Mouse (Mus musculus) forebrain, postnatal 0 days (tissue): ENCODE results near the gene Ankrd26. TPM values are rescaled to one million over a fixed set of nuclear protein-coding genes. Genes with fewer than 3 reads are reported as not detected.
A peak's percentile ranks its signal among the peaks of the same experiment; 100 is the strongest.

Experiments
- ATAC-seq: fragments of 200-750 bp; cut with Nextera tagmentation; 2 replicates; pipeline ENCODE4 v1.8.0; 2017; ENCODE audit warnings: mild to moderate bottlenecking, moderate library complexity
- DNase-seq: peaks from one replicate; pipeline ENCODE4 v3.0.0-alpha.2; 2015
- H3K27ac ChIP-seq: fragments of 300-500 bp; sonication (generic); 2 replicates; pipeline ENCODE4 v1.5.1; 2014; ENCODE audit warnings: low read depth, mild to moderate bottlenecking, antibody characterized with exemption, low read length, moderate library complexity, mixed read lengths
- H3K27me3 ChIP-seq: fragments of 300-500 bp; sonication (generic); 2 replicates; pipeline ENCODE4 v1.6.1; 2014; ENCODE audit warnings: mild to moderate bottlenecking, low read length, mixed read lengths; ENCODE audit not compliant: insufficient read depth
- H3K36me3 ChIP-seq: fragments of 300-500 bp; sonication (generic); 2 replicates; pipeline ENCODE4 v1.6.1; 2014; ENCODE audit warnings: mild to moderate bottlenecking, moderate library complexity; ENCODE audit not compliant: insufficient read depth
- H3K4me1 ChIP-seq: fragments of 300-500 bp; sonication (generic); 2 replicates; pipeline ENCODE4 v1.6.1; 2014; ENCODE audit warnings: antibody characterized with exemption; ENCODE audit not compliant: insufficient read depth
- H3K4me2 ChIP-seq: fragments of 300-500 bp; sonication (generic); 2 replicates; pipeline ENCODE4 v1.6.1; 2014; ENCODE audit warnings: low read depth, mild to moderate bottlenecking, moderate library complexity
- H3K4me3 ChIP-seq: fragments of 300-500 bp; sonication (generic); 2 replicates; pipeline ENCODE4 v1.5.1; 2014; ENCODE audit warnings: low read depth, low read length, mixed read lengths
- H3K9ac ChIP-seq: fragments of 300-500 bp; sonication (generic); 2 replicates; pipeline ENCODE4 v1.6.1; 2014; ENCODE audit warnings: mild to moderate bottlenecking
- H3K9me3 ChIP-seq: fragments of 300-500 bp; sonication (generic); 2 replicates; pipeline ENCODE4 v1.6.1; 2016; ENCODE audit warnings: low read length
- CTCF ChIP-seq: sonication (generic); IDR thresholded peaks from 2 replicates; pipeline ENCODE4 v1.5.1; 2016; ENCODE audit warnings: antibody characterized with exemption, control low read depth, low read depth
- WGBS: fragments of 180-500 bp; shearing (Covaris S2); extraction: QIAGEN DNeasy Blood & Tissue Kit; methylation state at CpG from one replicate; pipeline ENCODE4 v1.1.7; 2014; 5-methylcytosine and 5-hydroxymethylcytosine counted together
- polyA plus RNA-seq: library from polyadenylated mRNA; unstranded; fragments of >200 nt; fragmentation: Nextera tagmentation; extraction: Ambion mirVana; gene quantifications from 2 replicates; pipeline ENCODE4 v1.2.1, GENCODE M21; 2015
- total RNA-seq: library from RNA; depleted of rRNA; stranded (reverse); fragments of >200 nt; gene quantifications from 2 replicates; pipeline ENCODE4 v1.2.3, GENCODE M21; 2014; rRNA removed

The Ankrd26 gene
- total RNA-seq (7.0 and 12.4 TPM in 2 replicates), polyA plus RNA-seq (6.6 and 10.9 TPM in 2 replicates)

DNA sequence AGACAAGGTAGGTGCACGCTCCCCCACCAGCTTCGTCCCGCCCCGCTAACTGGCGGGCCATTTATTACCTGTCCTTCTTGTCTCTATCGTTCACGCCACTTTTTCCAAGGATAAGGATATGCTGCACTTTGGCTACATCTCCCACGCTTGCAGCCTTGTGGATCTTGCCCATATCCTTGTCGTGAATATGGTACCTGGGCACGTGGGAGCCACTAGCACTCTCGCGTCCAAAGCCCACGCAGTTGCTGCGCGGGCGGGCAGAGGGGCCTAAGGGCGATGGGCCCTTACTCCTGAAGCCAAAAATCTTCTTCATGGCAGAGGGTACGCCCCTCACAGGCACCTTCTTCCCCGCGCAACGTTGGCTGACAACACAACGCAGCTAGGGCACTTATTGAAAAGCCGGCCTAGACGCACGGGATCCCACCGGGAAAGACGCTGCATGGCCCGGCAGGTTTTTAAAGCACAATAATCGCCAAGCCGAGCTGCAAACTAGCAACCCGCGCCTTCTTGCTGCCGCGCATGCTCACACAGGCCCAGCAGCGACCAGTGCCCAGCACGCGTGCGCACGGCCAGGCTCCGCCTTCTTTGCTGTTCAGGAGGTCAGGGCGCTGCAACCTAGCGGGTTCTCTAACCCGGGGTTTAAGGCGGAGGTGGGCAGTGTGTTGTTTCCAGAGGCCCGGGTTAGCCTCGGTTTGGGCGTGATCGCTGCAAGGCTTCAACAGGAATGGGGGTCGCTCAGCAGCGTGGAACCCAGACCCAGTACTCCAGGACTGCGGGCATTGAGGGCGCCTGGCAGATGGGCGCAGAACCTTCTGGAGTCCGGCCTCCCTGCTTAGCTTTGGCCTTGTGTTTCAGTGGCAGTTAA, at the start of gene Ankrd26:
Ankrd26 (minus strand) TSS at position 482 of the 865 bp plus-strand sequence.
- peak within 1 kb of the TSS; percentile 70 for H3K9ac ChIP-seq
- peak within 1 kb of the TSS; percentile 90 for H3K4me2 ChIP-seq
- DNase-seq (peak; percentile 93), ATAC-seq (peak; percentile 99)
- peaks cover 17% of the 10 kb centered on the region for H3K36me3 ChIP-seq
- peak within 1 kb of the TSS; percentile 74 for H3K4me3 ChIP-seq
- WGBS, result 5% methylated on average over 54 of the region's 54 CpGs
- no peaks in the 10 kb centered on the region for H3K27me3 ChIP-seq
- peak within 1 kb of the TSS; percentile 64 for H3K27ac ChIP-seq
- TF ChIP-seq CTCF, result peak; percentile 24
- H3K4me1 ChIP-seq, result peaks cover 11% of the 10 kb centered on the region; the same call in 1 of the 2 replicates
- H3K9me3 ChIP-seq, result no peaks in the 10 kb centered on the region

DNA sequence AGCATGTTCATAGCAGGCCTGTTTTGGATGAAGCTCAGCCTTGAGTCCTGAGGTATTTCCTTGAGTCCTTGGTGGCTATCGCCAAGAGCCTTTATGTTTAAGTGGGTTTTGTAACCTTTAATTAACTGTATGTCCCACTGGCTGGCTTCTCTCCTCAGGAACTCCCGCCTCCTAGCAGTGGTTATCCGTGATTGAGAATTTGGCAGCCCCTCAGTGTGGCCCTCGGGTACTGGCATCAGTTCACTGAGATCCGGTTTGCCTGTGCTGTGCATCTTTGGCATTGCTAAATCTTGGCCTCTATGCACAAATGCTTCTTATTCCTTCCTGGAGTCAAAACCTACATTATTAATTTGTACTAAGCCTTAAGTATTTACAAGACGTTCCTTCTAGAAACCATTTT, 46.9 kb upstream of the Ankrd26 start:
- no peak overlapping the region for H3K27ac ChIP-seq
- H3K27me3 ChIP-seq, result no peaks in the 10 kb centered on the region
- no peaks in the 10 kb centered on the region for H3K4me1 ChIP-seq
- TF ChIP-seq CTCF, result no peak
- H3K4me3 ChIP-seq, result no peak overlapping the region
- H3K36me3 ChIP-seq, result peaks cover 61% of the 10 kb centered on the region
- ATAC-seq (no peak), DNase-seq (no peak)
- 62% methylated on average over 6 of the region's 6 CpGs for WGBS
- H3K9ac ChIP-seq, result no peak overlapping the region
- no peaks in the 10 kb centered on the region for H3K9me3 ChIP-seq
- no peak overlapping the region for H3K4me2 ChIP-seq

DNA sequence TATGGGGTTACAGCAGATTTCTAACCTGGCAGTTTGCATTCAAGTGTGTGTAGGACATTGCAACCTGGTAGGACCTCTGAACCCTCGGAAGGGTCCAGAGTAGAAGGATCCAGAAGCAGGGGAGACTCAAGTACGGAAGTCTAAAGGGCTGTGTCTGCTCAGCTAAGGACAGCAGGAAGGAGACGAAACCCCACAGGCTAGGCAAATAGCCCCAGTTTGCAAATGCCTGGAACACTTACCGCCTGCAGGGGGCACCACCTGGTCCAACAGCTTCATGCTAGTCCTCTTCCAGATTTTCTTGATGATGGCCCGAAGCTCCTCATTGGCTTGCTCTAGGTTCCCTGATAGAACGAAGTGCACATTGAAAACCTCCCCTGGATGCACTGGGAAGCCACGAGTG, 43.9 kb upstream of the Ankrd26 start:
- peak; percentile 30; the same call in 1 of the 2 replicates for TF ChIP-seq CTCF
- DNase-seq (no peak), ATAC-seq (no peak)
- Histone ChIP-seq H3K9me3 (no peaks in the 10 kb centered on the region), H3K27ac (no peak overlapping the region), H3K4me2 (no peak overlapping the region), H3K36me3 (peaks cover 69% of the 10 kb centered on the region), H3K27me3 (no peaks in the 10 kb centered on the region), H3K4me3 (no peak overlapping the region), H3K9ac (no peak overlapping the region), H3K4me1 (no peaks in the 10 kb centered on the region)
- WGBS, result 71% methylated on average over 7 of the region's 7 CpGs

DNA sequence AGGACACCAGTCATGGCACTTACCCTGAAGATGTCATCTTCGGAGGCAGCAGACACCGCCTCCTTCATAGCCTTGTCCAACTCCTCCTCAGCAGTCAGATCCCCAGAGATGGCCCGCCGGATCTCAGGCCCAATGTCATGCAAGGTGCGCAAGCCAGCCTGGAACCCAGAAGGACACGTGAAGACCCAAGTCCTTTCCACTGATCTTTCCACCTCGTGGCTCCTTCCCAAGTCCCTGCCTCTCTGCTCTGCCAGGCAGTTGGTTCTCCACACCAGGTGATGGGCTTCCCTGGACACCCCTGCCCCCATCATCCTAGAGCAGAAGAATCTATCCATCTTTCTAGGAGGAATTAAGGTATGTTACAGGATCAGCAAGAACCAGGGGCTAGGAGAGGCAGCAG, 41.8 kb upstream of the Ankrd26 start:
- TF ChIP-seq CTCF, result no peak
- Histone ChIP-seq H3K4me1 (no peaks in the 10 kb centered on the region), H3K27me3 (no peaks in the 10 kb centered on the region), H3K9ac (no peak overlapping the region), H3K9me3 (no peaks in the 10 kb centered on the region), H3K4me3 (no peak overlapping the region), H3K4me2 (no peak overlapping the region), H3K27ac (no peak overlapping the region), H3K36me3 (peaks cover 65% of the 10 kb centered on the region)
- WGBS, result 94% methylated on average over 7 of the region's 7 CpGs
- DNase-seq (no peak), ATAC-seq (no peak)

DNA sequence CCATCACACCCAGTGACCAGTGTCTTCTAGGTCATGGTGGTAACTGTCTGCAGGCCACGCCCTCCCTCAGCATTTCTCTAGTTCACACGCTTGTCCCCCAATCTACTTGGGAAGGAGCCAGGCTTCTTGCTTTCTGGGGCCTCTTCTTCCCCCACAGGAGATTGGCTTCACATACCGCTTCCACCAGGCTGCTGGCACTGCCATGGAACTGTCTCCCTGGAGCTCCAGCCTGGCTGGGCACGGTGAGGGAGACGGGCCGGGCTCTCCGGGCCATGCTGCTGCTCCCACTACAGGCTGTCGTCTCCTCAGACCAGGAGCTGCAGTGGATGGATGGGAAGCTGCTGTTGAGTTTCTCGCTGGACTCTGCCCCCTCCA, 33.6 kb upstream of the Ankrd26 start:
- Histone ChIP-seq H3K9me3 (no peaks in the 10 kb centered on the region), H3K4me3 (no peak overlapping the region), H3K36me3 (peaks cover 42% of the 10 kb centered on the region), H3K9ac (no peak overlapping the region), H3K4me2 (no peak overlapping the region), H3K27ac (no peak overlapping the region), H3K27me3 (peaks cover 6% of the 10 kb centered on the region; the same call in 1 of the 2 replicates), H3K4me1 (0 out of 2 replicates have a peak, but pooled peaks cover 5% of the 10 kb centered on the region)
- TF ChIP-seq CTCF, result no peak
- DNase-seq (no peak), ATAC-seq (no peak)
- 56% methylated on average over 9 of the region's 9 CpGs for WGBS

DNA sequence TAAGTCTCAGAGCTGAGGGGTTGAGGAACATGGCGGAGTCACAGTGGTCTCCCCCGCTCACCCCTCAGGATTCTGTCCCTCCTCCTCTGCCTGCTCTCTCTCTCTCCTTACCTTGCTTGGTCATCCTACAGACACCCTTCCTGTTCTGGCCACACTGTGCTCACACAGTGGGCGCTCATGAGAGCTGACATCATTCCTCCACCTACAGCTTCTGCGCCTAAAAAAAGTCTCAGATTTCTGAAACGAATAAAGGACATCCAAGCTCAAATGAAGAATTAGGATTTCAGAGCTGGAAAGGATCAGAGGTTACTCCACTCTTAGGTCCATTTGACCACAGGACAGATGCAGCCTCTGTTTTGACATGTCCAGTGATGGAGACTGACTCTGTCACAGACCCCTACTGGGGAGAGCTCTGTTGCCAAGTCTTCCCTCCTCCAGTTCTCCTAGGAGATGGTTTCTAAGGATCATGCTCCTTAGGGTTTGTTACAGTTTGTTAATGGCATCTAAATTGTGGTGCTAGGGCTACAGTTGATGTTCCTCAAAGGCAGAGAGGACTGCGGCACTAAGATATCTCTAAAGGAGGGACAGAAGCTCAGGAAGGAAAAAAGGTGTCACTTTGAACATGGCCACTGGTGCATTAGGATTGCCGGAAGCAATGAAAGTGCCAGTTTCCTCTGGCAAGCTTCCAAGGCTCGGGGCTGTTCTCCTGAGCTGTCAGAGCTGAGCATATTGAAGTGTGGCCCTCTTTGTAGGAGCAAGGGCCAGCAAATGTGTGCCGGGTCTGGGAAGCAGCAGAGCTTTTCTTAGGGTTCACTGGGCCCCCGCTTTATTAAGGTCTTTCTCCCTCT, 33.0 kb upstream of the Ankrd26 start:
- Histone ChIP-seq H3K9me3 (no peaks in the 10 kb centered on the region), H3K4me3 (no peak overlapping the region), H3K4me1 (0 out of 2 replicates have a peak, but pooled peaks cover 5% of the 10 kb centered on the region), H3K27ac (no peak overlapping the region), H3K36me3 (peaks cover 40% of the 10 kb centered on the region), H3K4me2 (no peak overlapping the region), H3K9ac (no peak overlapping the region), H3K27me3 (peaks cover 6% of the 10 kb centered on the region; the same call in 1 of the 2 replicates)
- no peak for DNase-seq
- TF ChIP-seq CTCF, result no peak
- 69% methylated on average over 10 of the region's 10 CpGs for WGBS
- ATAC-seq, result no peak
